Comparison of ENCODE assay signal across 8 mouse cellular contexts in genomic region chr7:90131376-90131651, GRCm38 (mm10). TPM values are rescaled to one million over a fixed set of nuclear protein-coding genes. Genes with fewer than 3 reads are reported as not detected.
A peak's percentile ranks its signal among the peaks of the same experiment; 100 is the strongest.
DNase-seq lines count a peak whose midpoint lies in the region; ATAC-seq and TF ChIP-seq lines count a peak whose summit lies in the region.

No protein-coding gene starts in this region.

- 0% methylated on average over 2 of the region's 2 CpGs for WGBS in heart, embryonic 16.5 days
- 0% methylated on average over 2 of the region's 2 CpGs for WGBS in hindbrain, embryonic 11.5 days
- whole genome bisulfite sequencing in midbrain, embryonic 11.5 days, result 0% methylated on average over 2 of the region's 2 CpGs

- no peak for TF ChIP-seq EP300 in MEL (IDR thresholded peaks at IDR 0.05; ENCODE audit: low read depth in 1 of 2, low read length in 2 of 2)

- H3K27ac ChIP-seq in heart, embryonic 16.5 days (ENCODE audit: low read length), result peak overlapping the region; percentile 100
- H3K27ac ChIP-seq in MEL (ENCODE audit: control insufficient read depth, low read depth, low read length), result peak overlapping the region; percentile 72
- H3K27ac ChIP-seq in hindbrain, embryonic 11.5 days (ENCODE audit: low read depth, low read length), result no peak overlapping the region
- no peak overlapping the region for H3K27ac ChIP-seq in midbrain, embryonic 11.5 days (ENCODE audit: low read depth, low read length)

- no peaks in the 10 kb centered on the region for H3K27me3 ChIP-seq in heart, embryonic 16.5 days (ENCODE audit: control insufficient read depth, insufficient read depth, low read length)
- no peaks in the 10 kb centered on the region for H3K27me3 ChIP-seq in MEL (ENCODE audit: control insufficient read depth in 1 of 2, insufficient read depth in 2 of 2, low read length in 2 of 2)
- H3K27me3 ChIP-seq in hindbrain, embryonic 11.5 days (ENCODE audit: control insufficient read depth, insufficient read depth, low read length), result no peaks in the 10 kb centered on the region
- H3K27me3 ChIP-seq in midbrain, embryonic 11.5 days (ENCODE audit: control insufficient read depth, insufficient read depth, low read length), result no peaks in the 10 kb centered on the region

- TF ChIP-seq POLR2A in MEL (IDR thresholded peaks at IDR 0.05; ENCODE audit: control insufficient read depth in 1 of 2, insufficient read depth in 1 of 2, low read depth in 1 of 2, low read length in 2 of 2, poor library complexity in 1 of 2), result no peak

- peak overlapping the region; percentile 78 for H3K4me2 ChIP-seq in heart, embryonic 16.5 days (ENCODE audit: low read depth, low read length)
- peak overlapping the region; percentile 85 for H3K4me2 ChIP-seq in hindbrain, embryonic 11.5 days (replicated peaks; ENCODE audit: low read depth, low read length)
- H3K4me2 ChIP-seq in midbrain, embryonic 11.5 days, result peak overlapping the region; percentile 80

- no peaks in the 10 kb centered on the region for H3K36me3 ChIP-seq in heart, embryonic 16.5 days (ENCODE audit: control insufficient read depth, insufficient read depth)
- H3K36me3 ChIP-seq in MEL (ENCODE audit: control insufficient read depth in 1 of 2, insufficient read depth in 2 of 2, low read length in 2 of 2), result peaks cover 0 to 24% of the 10 kb centered on the region in 2 experiments; a peak in 2 of 4 replicates
- H3K36me3 ChIP-seq in hindbrain, embryonic 11.5 days (ENCODE audit: control insufficient read depth, insufficient read depth, low read length), result no peaks in the 10 kb centered on the region
- no peaks in the 10 kb centered on the region for H3K36me3 ChIP-seq in midbrain, embryonic 11.5 days (ENCODE audit: control insufficient read depth, insufficient read depth, low read length)

- H3K4me3 ChIP-seq in heart, embryonic 16.5 days (ENCODE audit: low read length), result peak overlapping the region; percentile 93
- peak overlapping the region; percentile 57 to 92 for H3K4me3 ChIP-seq in MEL (ENCODE audit: control insufficient read depth in 1 of 2, insufficient read depth in 1 of 2, low read depth in 2 of 2, low read length in 2 of 2)
- H3K4me3 ChIP-seq in hindbrain, embryonic 11.5 days (ENCODE audit: low read depth, low read length), result peak overlapping the region; percentile 97
- H3K4me3 ChIP-seq in midbrain, embryonic 11.5 days (ENCODE audit: low read depth, low read length), result peak overlapping the region; percentile 94

- no peak for TF ChIP-seq CTCF in MEL (IDR thresholded peaks at IDR 0.05 in 2 of 3, conservative IDR thresholded peaks at IDR 0.05 in 1 of 3; ENCODE audit: control insufficient read depth in 1 of 3, insufficient read depth in 1 of 3, low read depth in 2 of 3, low read length in 3 of 3, poor library complexity in 1 of 3, severe bottlenecking in 1 of 3)

- H3K9ac ChIP-seq in heart, embryonic 16.5 days (ENCODE audit: low read length), result peak overlapping the region; percentile 100
- peak overlapping the region; percentile 97 for H3K9ac ChIP-seq in MEL (ENCODE audit: control insufficient read depth, low read depth, low read length, poor library complexity, severe bottlenecking)
- H3K9ac ChIP-seq in hindbrain, embryonic 11.5 days (ENCODE audit: low read depth, low read length), result peak overlapping the region; percentile 97
- H3K9ac ChIP-seq in midbrain, embryonic 11.5 days (ENCODE audit: low read length), result peak overlapping the region; percentile 86

- no peak for ATAC-seq in heart, embryonic 16.5 days (replicated peaks; ENCODE audit: extremely low read depth, insufficient read depth, low FRiP score)
- ATAC-seq in hindbrain, embryonic 11.5 days (ENCODE audit: low FRiP score), result no peak
- ATAC-seq in midbrain, embryonic 11.5 days (ENCODE audit: low FRiP score), result no peak

- peaks cover 17% of the 10 kb centered on the region for H3K4me1 ChIP-seq in heart, embryonic 16.5 days (ENCODE audit: control insufficient read depth, insufficient read depth, low read length)
- H3K4me1 ChIP-seq in MEL (ENCODE audit: control insufficient read depth in 1 of 2, insufficient read depth in 2 of 2, low read length in 2 of 2), result peaks cover 0 to 6% of the 10 kb centered on the region in 2 experiments; a peak in 2 of 4 replicates
- no peaks in the 10 kb centered on the region for H3K4me1 ChIP-seq in hindbrain, embryonic 11.5 days (replicated peaks; ENCODE audit: control insufficient read depth, insufficient read depth, low read length)
- peaks cover 13% of the 10 kb centered on the region for H3K4me1 ChIP-seq in midbrain, embryonic 11.5 days (ENCODE audit: control insufficient read depth, insufficient read depth, low read length)

- DNase-seq in heart, adult 11 months, result no peak
- DNase-seq in MEL (ENCODE audit: low read depth, low spot score), result peak; percentile 53
- DNase-seq in hindbrain, embryonic 11.5 days (ENCODE audit: low spot score), result no peak
- peak; percentile 91 for DNase-seq in midbrain, embryonic 11.5 days (ENCODE audit: low spot score, missing footprints)
- no peak for DNase-seq in right cerebral cortex, postnatal 10 days (ENCODE audit: low spot score in 2 of 2)
- DNase-seq in urinary bladder, postnatal 10 days (ENCODE audit: low spot score), result no peak
- DNase-seq in right cerebral cortex, postnatal 36 days (ENCODE audit: low spot score in 2 of 2), result no peak

- peaks cover 48% of the 10 kb centered on the region for H3K79me2 ChIP-seq in MEL (ENCODE audit: control insufficient read depth, insufficient read depth, low read length, poor library complexity)

- TF ChIP-seq RAD21 in MEL (IDR thresholded peaks at IDR 0.05; ENCODE audit: low read depth, low read length), result no peak

- H3K9me3 ChIP-seq in heart, embryonic 16.5 days (replicated peaks; ENCODE audit: control insufficient read depth, low read length), result no peaks in the 10 kb centered on the region
- H3K9me3 ChIP-seq in MEL (replicated peaks; ENCODE audit: insufficient read depth, low read length), result no peaks in the 10 kb centered on the region
- no peaks in the 10 kb centered on the region for H3K9me3 ChIP-seq in hindbrain, embryonic 11.5 days (ENCODE audit: control insufficient read depth, low read length)
- no peaks in the 10 kb centered on the region for H3K9me3 ChIP-seq in midbrain, embryonic 11.5 days (ENCODE audit: control insufficient read depth, low read length)

TF ChIP-seq in MEL, 35 proteins besides CTCF, POLR2A, EP300 and RAD21:
- no peak for TF ChIP-seq MXI1 (IDR thresholded peaks at IDR 0.05; ENCODE audit: low read depth, low read length)
- TF ChIP-seq MAZ (IDR thresholded peaks at IDR 0.05; ENCODE audit: low read depth, low read length), result no peak
- no peak for TF ChIP-seq ZKSCAN1 (IDR thresholded peaks at IDR 0.05; ENCODE audit: low read depth, low read length)
- TF ChIP-seq POLR2AphosphoS5 (IDR thresholded peaks at IDR 0.05; ENCODE audit: borderline replicate concordance, low read depth, low read length), result no peak
- no peak for TF ChIP-seq JUND (IDR thresholded peaks at IDR 0.05; ENCODE audit: low read depth, low read length)
- TF ChIP-seq CHD1 (IDR thresholded peaks at IDR 0.05; ENCODE audit: low read depth, low read length), result no peak
- no peak for TF ChIP-seq ZNF384 (IDR thresholded peaks at IDR 0.05; ENCODE audit: low read depth, low read length)
- TF ChIP-seq TAL1 (IDR thresholded peaks at IDR 0.05; ENCODE audit: low read length), result no peak
- no peak for TF ChIP-seq HCFC1 (IDR thresholded peaks at IDR 0.05; ENCODE audit: low read depth, low read length)

RNA-seq across cellular contexts. Expression of gene Picalm, which starts 1.3 kb away (rescaled TPM):
- 26.9 and 27.5 TPM in 2 replicates for polyA plus RNA-seq in heart, embryonic 16.5 days (2015; fragmentation: Nextera tagmentation; extraction: Ambion mirVana)
- 53.4 and 57.6 TPM in 2 replicates for total RNA-seq in MEL (2012; rRNA removed)
- 10 to 100 TPM; 74.9 to 78.9 TPM for polyA plus RNA-seq in MEL (2012; ENCODE audit: insufficient read depth in 1 of 2, insufficient read length in 2 of 2, low read depth in 1 of 2, low replicate concordance in 2 of 2, missing spikeins in 1 of 2)
- polyA plus RNA-seq in hindbrain, embryonic 11.5 days (2014; fragmentation: Nextera tagmentation; extraction: Ambion mirVana), result 37.4 and 57.8 TPM in 2 replicates
- 34.5 and 35.7 TPM in 2 replicates for polyA plus RNA-seq in midbrain, embryonic 11.5 days (2014; fragmentation: Nextera tagmentation; extraction: Ambion mirVana)

Comparison
In these comparisons a context has a peak if more than half of its experiments do, and no peak if none do; other contexts are left out.
1. H3K27ac ChIP-seq: peak in heart, embryonic 16.5 days (single experiment) and MEL (single experiment); none in hindbrain, embryonic 11.5 days (single experiment) and midbrain, embryonic 11.5 days (single experiment).
2. DNase-seq: peak in MEL (single experiment) and midbrain, embryonic 11.5 days (single experiment); none in heart, adult 11 months (single experiment), hindbrain, embryonic 11.5 days (single experiment), right cerebral cortex, postnatal 10 days (0 of 2), urinary bladder, postnatal 10 days (single experiment) and right cerebral cortex, postnatal 36 days (0 of 2).
3. Peak in every context shown above with its lines, with median percentiles within 50 percentile points of each other: H3K4me2 ChIP-seq, H3K4me3 ChIP-seq and H3K9ac ChIP-seq.